Mouse (Mus musculus) large intestine, adult 2 months (tissue): ENCODE measurements around the gene Klf15. TPM values are rescaled to one million over a fixed set of nuclear protein-coding genes. Genes with fewer than 3 reads are reported as not detected.

Experiments used
- DNase-seq: peaks from one replicate; pipeline ENCODE4 v3.0.0-alpha.2; 2012; ENCODE audit warnings: low read depth, low spot score
- WGBS: fragments of 180-500 bp; shearing (Covaris S2); methylation state at CpG from one replicate; pipeline ENCODE4 v1.1.7; 2018; 5-methylcytosine and 5-hydroxymethylcytosine counted together
- polyA plus RNA-seq: library from polyadenylated mRNA; depleted of rRNA; stranded (reverse); fragments of >200 nt; gene quantifications from 2 replicates; pipeline ENCODE4 v1.2.3, GENCODE M21; 2012; rRNA removed

Klf15 gene
- polyA plus RNA-seq, 1 experiment, result 5.4 TPM

- DNase-seq, result no peak
- WGBS, result 27% methylated on average over 3 of the region's 3 CpGs
These were observed 56.5 kb downstream of the Klf15 start for GRCm38 (mm10) chr6:90518892-90519291.

GRCm38 (mm10) chr6:90519375-90519774 lies 57.0 kb downstream of the Klf15 start:
- WGBS, result 46% methylated on average over 5 of the region's 5 CpGs
- no peak for DNase-seq

Other genes starting within 250 kb of the Klf15 start
- 0.14 TPM in 1 of 2 replicates, not detected in the other for gene Vmn1r53, start 238.1 kb upstream of the Klf15 start, polyA plus RNA-seq
- not detected in 2 replicates for gene Vmn1r54, start 216.3 kb upstream of the Klf15 start, polyA plus RNA-seq
- gene BC048671, start 161.4 kb upstream of the Klf15 start, polyA plus RNA-seq, result not detected in 2 replicates
- gene Chst13, start 137.4 kb upstream of the Klf15 start, polyA plus RNA-seq, result 0.12 and 0.45 TPM in 2 replicates
- 0.03 TPM in 1 of 2 replicates, not detected in the other for gene Uroc1, start 129.3 kb upstream of the Klf15 start, polyA plus RNA-seq
- 9.3 and 13.1 TPM in 2 replicates for gene Zxdc, start 93.1 kb upstream of the Klf15 start, polyA plus RNA-seq
- 0.08 and 0.30 TPM in 2 replicates for gene Cfap100, start 33.8 kb upstream of the Klf15 start, polyA plus RNA-seq
- gene Aldh1l1, start 23.9 kb downstream of the Klf15 start, polyA plus RNA-seq, result 70.1 and 86.7 TPM in 2 replicates
- gene Slc41a3, start 142.1 kb downstream of the Klf15 start, polyA plus RNA-seq, result 11.0 and 11.2 TPM in 2 replicates